Mouse (Mus musculus): ENCODE data around the gene D830030K20Rik. TPM values are rescaled to one million over a fixed set of nuclear protein-coding genes. Genes with fewer than 3 reads are reported as not detected.
A peak's percentile ranks its signal among the peaks of the same experiment; 100 is the strongest.
"Not testable (repeated sequence)": the region's sequence is repeated elsewhere in the genome, so short reads cannot be mapped to it uniquely, and the experiment has no call there.

The D830030K20Rik gene
- total RNA-seq (2021) = 1 to 10 TPM; 5.3 to 5.4 TPM

- DNase-seq (ENCODE audit: low spot score in 2 of 2); intact Hi-C loops (cut with DNase I): not testable (repeated sequence)
These were observed at the start of gene D830030K20Rik for GRCm38 (mm10) chr14:3208272-3209152. TSS of gene D830030K20Rik (plus strand) at chr14:3208488.

GRCm38 (mm10) chr14:3187955-3188354, 20.3 kb upstream of the D830030K20Rik start, which contains the start of gene Gm5795:
TSS of gene Gm5795 (plus strand) at chr14:3188255.
- intact Hi-C loops (cut with DNase I); DNase-seq (ENCODE audit: low spot score in 2 of 2): not testable (repeated sequence)

- peak in 1 of 2 experiments; percentile 12 for DNase-seq (ENCODE audit: low spot score in 2 of 2)
- intact Hi-C loops (cut with DNase I) = not testable (repeated sequence)
These were observed 1.1 kb downstream of the D830030K20Rik start for GRCm38 (mm10) chr14:3209367-3209766.

- DNase-seq (ENCODE audit: low spot score in 2 of 2) = peak; percentile 1 to 2
- intact Hi-C loops (cut with DNase I) = not testable (repeated sequence)
These were observed 54.2 kb downstream of the D830030K20Rik start for GRCm38 (mm10) chr14:3262531-3262930.

Other genes with a start within 250 kb of the D830030K20Rik start
- not detected for gene Gm2888, start 178.5 kb upstream of the D830030K20Rik start, total RNA-seq (2021)
- 1 to 10 TPM in 1 of 2 experiments, not detected in 1; 1.0 TPM for gene Gm2897, start 159.2 kb upstream of the D830030K20Rik start, total RNA-seq (2021)
- not detected for gene Gm10340, start 74.5 kb upstream of the D830030K20Rik start, total RNA-seq (2021)
- not detected for gene Gm5795, start 20.2 kb upstream of the D830030K20Rik start, total RNA-seq (2021)
- gene Gm2956, start 124.1 kb downstream of the D830030K20Rik start, total RNA-seq (2021) = under 1 TPM in 1 of 2 experiments, not detected in 1; 0.36 TPM
- gene Gm10413, start 186.6 kb downstream of the D830030K20Rik start, total RNA-seq (2021) = not detected
- gene Gm10409, start 204.1 kb downstream of the D830030K20Rik start, total RNA-seq (2021) = 1 to 10 TPM; 1.8 to 2.6 TPM
- not detected for gene Gm3005, start 219.6 kb downstream of the D830030K20Rik start, total RNA-seq (2021)
- not detected for gene Gm10408, start 240.9 kb downstream of the D830030K20Rik start, total RNA-seq (2021)

All from left cerebral cortex, postnatal 36 days (tissue).